Mouse (Mus musculus) cerebellum, adult 2 months (tissue): ENCODE data around the gene Zp3.

ENCODE experiments used
- CTCF ChIP-seq: fragments of 200-500 bp; IDR thresholded peaks from 2 replicates; pipeline ENCODE4 v1.5.1; 2011; ENCODE audit warnings: low read depth, mild to moderate bottlenecking, control low read depth, low read length, moderate library complexity, borderline replicate concordance; ENCODE audit not compliant: insufficient read depth
- POLR2A ChIP-seq: fragments of 200-500 bp; IDR thresholded peaks from 2 replicates; pipeline ENCODE4 v1.6.1; 2011; ENCODE audit warnings: low read length, control low read depth, borderline replicate concordance; ENCODE audit not compliant: insufficient read depth

GRCm38 (mm10) chr5:135940587-135940986, 39.3 kb upstream of the Zp3 start:
- TF ChIP-seq CTCF (no peak), POLR2A (no peak)
